Mouse (Mus musculus) heart, postnatal 10 days (tissue): ENCODE measurements around the gene Muc5b. TPM values are rescaled to one million over a fixed set of nuclear protein-coding genes. Genes with fewer than 3 reads are reported as not detected.

Experiments
- DNase-seq, 2 experiments: peaks; one replicate each; pipeline ENCODE4 v3.0.0; 2021
- intact Hi-C: fragments of 180-260 bp; cut with DNase I; formaldehyde crosslinking; loops from one replicate; pipeline ENCODE4 v1.15.1; 2025
- total RNA-seq, 2 experiments: library from RNA; stranded (reverse); gene quantifications; 2 replicates each; pipeline ENCODE4 v1.2.3; 2021

The Muc5b gene
- total RNA-seq, 2 experiments from 2014 or later: 0.38 TPM; not detected in 1

GRCm38 (mm10) chr7:141901825-141902224 lies 63.0 kb downstream of the Muc5b start:
- DNase-seq: no peak
- intact Hi-C loops: no loop called here

GRCm38 (mm10) chr7:141902269-141902729 lies 63.4 kb downstream of the Muc5b start:
- intact Hi-C loops: no loop called here
- DNase-seq: peak; percentile 99 to 100

- DNase-seq: no peak
- intact Hi-C loops: no loop called here
These were observed 63.9 kb downstream of the Muc5b start for GRCm38 (mm10) chr7:141902791-141903190.

GRCm38 (mm10) chr7:141908591-141908990 lies 69.7 kb downstream of the Muc5b start:
- intact Hi-C loops: no loop called here
- no peak for DNase-seq

- no peak for DNase-seq
- intact Hi-C loops: no loop called here
These were observed 72.4 kb downstream of the Muc5b start for GRCm38 (mm10) chr7:141911305-141911704.

- intact Hi-C loops: no loop called here
- DNase-seq: no peak
These were observed 79.5 kb downstream of the Muc5b start, which contains the start of gene Tollip for GRCm38 (mm10) chr7:141918407-141918806. Tollip (minus strand) TSS chr7:141918507.

Other genes with a start within 250 kb of the Muc5b start
- not detected for gene Muc6, start 183.8 kb upstream of the Muc5b start, total RNA-seq
- gene Muc2, start 148.7 kb upstream of the Muc5b start, total RNA-seq: 1 to 10 TPM in 1 of 2 experiments, under 1 TPM in 1; 0.74 to 1.3 TPM
- not detected for gene Muc5ac, start 50.1 kb upstream of the Muc5b start, total RNA-seq
- gene Tollip, start 79.4 kb downstream of the Muc5b start, total RNA-seq: 10 to 100 TPM; 47.2 to 47.7 TPM
- under 1 TPM; 0.29 to 0.50 TPM for gene Brsk2, start 110.7 kb downstream of the Muc5b start, total RNA-seq
- 10 to 100 TPM; 39.4 to 43.2 TPM for gene Mob2, start 222.0 kb downstream of the Muc5b start, total RNA-seq